Mouse (Mus musculus): ENCODE results near the gene Naga.

- TF ChIP-seq POLR2A (IDR thresholded peaks at IDR 0.05; ENCODE audit: insufficient read depth, low read depth, low read length) (no peak), CTCF (IDR thresholded peaks at IDR 0.05; ENCODE audit: insufficient read depth, low read depth, low read length) (no peak)
Measured at GRCm38 (mm10) chr15:82319613-82320012, 19.1 kb downstream of the Naga start.

Data from olfactory bulb, adult 2 months (tissue).